In genomic region chr19:34607237-34608051, GRCm38 (mm10) we compare ENCODE assay signal across 8 mouse cellular contexts. TPM values are rescaled to one million over a fixed set of nuclear protein-coding genes. Genes with fewer than 3 reads are reported as not detected.
A peak's percentile ranks its signal among the peaks of the same experiment; 100 is the strongest.
DNase-seq lines count a peak whose midpoint lies in the region; ATAC-seq and TF ChIP-seq lines count a peak whose summit lies in the region.
"Not testable (repeated sequence)": the region's sequence is repeated elsewhere in the genome, so short reads cannot be mapped to it uniquely, and the experiment has no call there.

Ifit3b (plus strand) TSS chr19:34607970.

- not testable (repeated sequence) for TF ChIP-seq CTCF in lung, postnatal 0 days (IDR thresholded peaks at IDR 0.05)

- peak; percentile 67 for TF ChIP-seq EP300 in lung, postnatal 0 days (IDR thresholded peaks at IDR 0.05)

- not testable (repeated sequence) for H3K4me2 ChIP-seq in embryonic facial prominence, embryonic 13.5 days; neural tube, embryonic 14.5 days (ENCODE audit: low read depth, low read length)
- H3K4me2 ChIP-seq in lung, postnatal 0 days (replicated peaks; ENCODE audit: low read depth, low read length): 0 out of 2 replicates have a peak within 1 kb of the TSS, but pooled peaks have one; percentile 25

- not testable (repeated sequence) for H3K4me3 ChIP-seq in embryonic facial prominence, embryonic 13.5 days; lung, postnatal 0 days (ENCODE audit: low read depth, low read length); neural tube, embryonic 14.5 days (ENCODE audit: low read depth, low read length)

- H3K27me3 ChIP-seq in embryonic facial prominence, embryonic 13.5 days; lung, postnatal 0 days (replicated peaks; ENCODE audit: insufficient read depth, low read length); neural tube, embryonic 14.5 days (ENCODE audit: control insufficient read depth, insufficient read depth, low read length): not testable (repeated sequence)

- DNase-seq in adrenal gland, adult (ENCODE audit: inconsistent age in 2 of 2, low spot score in 1 of 2): peak; percentile 70 to 90
- peak; percentile 71 for DNase-seq in heart, adult 8-10 months (ENCODE audit: low spot score)
- peak; percentile 48 to 69 for DNase-seq in kidney, postnatal 4 days
- DNase-seq in lung, postnatal 0 days (ENCODE audit: low spot score): peak; percentile 39
- peak; percentile 16 for DNase-seq in thymus, postnatal 25 days

- H3K9me3 ChIP-seq in embryonic facial prominence, embryonic 13.5 days; lung, postnatal 0 days (ENCODE audit: low read length); neural tube, embryonic 14.5 days (ENCODE audit: control insufficient read depth, low read length): not testable (repeated sequence)

- ATAC-seq in embryonic facial prominence, embryonic 13.5 days (ENCODE audit: insufficient number of reproducible peaks, insufficient read depth, low FRiP score, low TSS enrichment, low read depth): peak; percentile 23; the same call in 1 of the 2 replicates
- ATAC-seq in inflammation-experienced regulatory T-cells, adult 6 months: peak; percentile 78
- peak; percentile 89 for ATAC-seq in lung, postnatal 0 days
- peak; percentile 75 for ATAC-seq in neural tube, embryonic 14.5 days (ENCODE audit: low read depth)

- not testable (repeated sequence) for H3K36me3 ChIP-seq in embryonic facial prominence, embryonic 13.5 days; lung, postnatal 0 days (ENCODE audit: insufficient read depth, low read length); neural tube, embryonic 14.5 days (ENCODE audit: control insufficient read depth, insufficient read depth, low read length)

- H3K4me1 ChIP-seq in embryonic facial prominence, embryonic 13.5 days; lung, postnatal 0 days (ENCODE audit: insufficient read depth, low read depth, low read length); neural tube, embryonic 14.5 days (ENCODE audit: control insufficient read depth, insufficient read depth, low read length): not testable (repeated sequence)

- not testable (repeated sequence) for H3K27ac ChIP-seq in embryonic facial prominence, embryonic 13.5 days; neural tube, embryonic 14.5 days (ENCODE audit: low read depth, low read length)
- peak within 1 kb of the TSS; percentile 62; the same call in 1 of the 2 replicates for H3K27ac ChIP-seq in lung, postnatal 0 days (ENCODE audit: low read length)

- WGBS in embryonic facial prominence, embryonic 13.5 days: 42% methylated on average over 4 of the region's 4 CpGs
- 21% methylated on average over 4 of the region's 4 CpGs for WGBS in lung, postnatal 0 days
- 64% methylated on average over 4 of the region's 4 CpGs for WGBS in neural tube, embryonic 14.5 days

- H3K9ac ChIP-seq in embryonic facial prominence, embryonic 13.5 days; lung, postnatal 0 days (replicated peaks; ENCODE audit: low read depth); neural tube, embryonic 14.5 days (replicated peaks; ENCODE audit: low read depth, low read length): not testable (repeated sequence)

RNA-seq across cellular contexts. Expression of gene Ifit3b, which starts in this region (rescaled TPM):
- not detected in 2 replicates for polyA plus RNA-seq in embryonic facial prominence, embryonic 13.5 days (2015; fragmentation: Nextera tagmentation; extraction: Ambion mirVana)
- total RNA-seq in heart, adult 8-10 months (2022): 1 to 10 TPM; 1.4 to 1.8 (median 1.5) TPM
- polyA plus RNA-seq in inflammation-experienced regulatory T-cells, adult 6 months (2017; shearing (Covaris generic)): 1 to 10 TPM; 4.1 to 6.7 (median 6.2) TPM
- polyA plus RNA-seq in lung, postnatal 0 days (2015; fragmentation: Nextera tagmentation; extraction: Ambion mirVana): 2.0 and 2.3 TPM in 2 replicates
- polyA plus RNA-seq in neural tube, embryonic 14.5 days (2014; fragmentation: Nextera tagmentation; extraction: Ambion mirVana): 0.17 and 0.21 TPM in 2 replicates

Comparison
In these comparisons a context has a peak if more than half of its experiments do, and no peak if none do; other contexts are left out.
1. Peak in ATAC-seq in embryonic facial prominence, embryonic 13.5 days; RNA of the gene not detected or under 1 TPM.
2. Peak in ATAC-seq in neural tube, embryonic 14.5 days; RNA of the gene not detected or under 1 TPM.
3. DNase-seq: peak in every context shown above with its lines; median percentile 80 in adrenal gland, adult; 71 in heart, adult 8-10 months; 58 in kidney, postnatal 4 days; 39 in lung, postnatal 0 days; 16 in thymus, postnatal 25 days.
4. ATAC-seq: peak in every context shown above with its lines; median percentile 89 in lung, postnatal 0 days; 78 in inflammation-experienced regulatory T-cells, adult 6 months; 75 in neural tube, embryonic 14.5 days; 23 in embryonic facial prominence, embryonic 13.5 days.